Mouse (Mus musculus): ENCODE data around the gene Fopnl. TPM values are rescaled to one million over a fixed set of nuclear protein-coding genes. Genes with fewer than 3 reads are reported as not detected.

The Fopnl gene
- polyA plus RNA-seq, 1 experiment from 2014 or later: 202 TPM

GRCm38 (mm10) chr16:14352234-14352633, 35.0 kb upstream of the Fopnl start:
- H3K27ac ChIP-seq (replicated peaks): no peak overlapping the region
- WGBS: 80% methylated on average over 3 of the region's 3 CpGs
- no peaks in the 10 kb centered on the region for H3K4me1 ChIP-seq
- no peak overlapping the region for H3K4me3 ChIP-seq (replicated peaks)
- no peaks in the 10 kb centered on the region for H3K36me3 ChIP-seq
- ATAC-seq (ENCODE audit: low FRiP score): no peak
- no peaks in the 10 kb centered on the region for H3K27me3 ChIP-seq (replicated peaks)
- H3K9me3 ChIP-seq (replicated peaks): no peaks in the 10 kb centered on the region
- no peak overlapping the region for H3K9ac ChIP-seq (replicated peaks)
- no peak overlapping the region for H3K4me2 ChIP-seq

DNA sequence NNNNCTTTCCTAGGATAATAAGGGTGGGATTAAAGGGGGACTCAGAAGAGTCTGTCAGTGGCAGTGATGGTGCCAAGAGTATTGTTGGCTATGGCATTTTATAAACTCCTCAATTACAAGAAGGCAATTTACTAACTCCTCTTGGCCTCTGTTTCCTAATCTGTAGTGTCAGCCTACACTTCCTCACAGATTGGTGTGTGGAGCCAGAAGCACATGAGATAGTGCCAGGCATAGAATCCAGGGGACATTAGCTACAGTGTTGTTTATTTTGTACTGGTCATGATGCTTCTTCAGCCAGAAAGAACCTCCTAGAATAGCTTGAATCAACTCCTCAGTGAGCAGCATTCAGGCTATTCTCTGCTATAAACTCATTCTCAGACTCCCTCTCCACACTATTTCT, 34.4 kb upstream of the Fopnl start:
- H3K27me3 ChIP-seq (replicated peaks): no peaks in the 10 kb centered on the region
- no peaks in the 10 kb centered on the region for H3K9me3 ChIP-seq (replicated peaks)
- no peak overlapping the region for H3K4me3 ChIP-seq (replicated peaks)
- no peaks in the 10 kb centered on the region for H3K36me3 ChIP-seq
- H3K9ac ChIP-seq (replicated peaks): no peak overlapping the region
- no peak overlapping the region for H3K27ac ChIP-seq (replicated peaks)
- no peak overlapping the region for H3K4me2 ChIP-seq
- ATAC-seq (ENCODE audit: low FRiP score): no peak
- no peaks in the 10 kb centered on the region for H3K4me1 ChIP-seq

- H3K9ac ChIP-seq (replicated peaks): no peak overlapping the region
- 72% methylated on average over 3 of the region's 3 CpGs for WGBS
- no peak overlapping the region for H3K27ac ChIP-seq (replicated peaks)
- no peaks in the 10 kb centered on the region for H3K36me3 ChIP-seq
- H3K9me3 ChIP-seq (replicated peaks): no peaks in the 10 kb centered on the region
- no peaks in the 10 kb centered on the region for H3K27me3 ChIP-seq (replicated peaks)
- no peak overlapping the region for H3K4me3 ChIP-seq (replicated peaks)
- no peak overlapping the region for H3K4me2 ChIP-seq
- ATAC-seq (ENCODE audit: low FRiP score): no peak
- no peaks in the 10 kb centered on the region for H3K4me1 ChIP-seq
These were observed 27.8 kb upstream of the Fopnl start for GRCm38 (mm10) chr16:14344967-14345366.

GRCm38 (mm10) chr16:14328156-14328555, 11.0 kb upstream of the Fopnl start:
- Histone ChIP-seq H3K4me1 (no peaks in the 10 kb centered on the region), H3K9ac (replicated peaks) (no peak overlapping the region), H3K36me3 (no peaks in the 10 kb centered on the region), H3K4me3 (replicated peaks) (no peak overlapping the region), H3K9me3 (replicated peaks) (no peaks in the 10 kb centered on the region), H3K4me2 (no peak overlapping the region), H3K27ac (replicated peaks) (no peak overlapping the region), H3K27me3 (replicated peaks) (no peaks in the 10 kb centered on the region)
- ATAC-seq (ENCODE audit: low FRiP score): no peak
- WGBS: 83% methylated on average over 1 of the region's 1 CpGs

GRCm38 (mm10) chr16:14320494-14320893, 3.3 kb upstream of the Fopnl start:
- 65% methylated on average over 1 of the region's 1 CpGs for WGBS
- H3K9me3 ChIP-seq (replicated peaks): no peaks in the 10 kb centered on the region
- no peak overlapping the region for H3K9ac ChIP-seq (replicated peaks)
- no peak for ATAC-seq (ENCODE audit: low FRiP score)
- H3K27ac ChIP-seq (replicated peaks): no peak overlapping the region
- H3K4me2 ChIP-seq: no peak overlapping the region
- H3K4me1 ChIP-seq: peaks cover 16% of the 10 kb centered on the region
- H3K36me3 ChIP-seq: no peaks in the 10 kb centered on the region
- H3K27me3 ChIP-seq (replicated peaks): peaks cover 4% of the 10 kb centered on the region
- no peak overlapping the region for H3K4me3 ChIP-seq (replicated peaks)

DNA sequence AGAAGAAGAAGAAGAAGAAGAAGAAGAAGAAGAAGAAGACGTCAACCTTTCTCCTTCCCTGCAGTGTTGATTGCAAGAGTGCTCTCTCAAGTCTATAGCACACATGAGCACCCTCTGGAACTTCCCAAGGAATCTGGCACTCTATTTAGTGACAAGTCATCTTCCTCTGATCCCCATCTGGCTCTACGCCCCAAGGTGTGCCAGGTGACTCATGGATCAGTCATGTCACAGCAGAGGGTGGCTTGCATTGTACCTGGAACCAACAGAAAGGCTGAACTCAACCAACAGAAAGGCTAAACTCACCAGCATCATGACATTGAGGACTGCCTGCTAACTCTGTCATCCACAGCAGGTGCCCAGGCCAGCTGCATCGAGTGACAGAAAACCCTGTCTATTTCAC, 2.5 kb upstream of the Fopnl start:
- no peak for ATAC-seq (ENCODE audit: low FRiP score)
- 91% methylated on average over 3 of the region's 3 CpGs for WGBS
- no peak overlapping the region for H3K4me3 ChIP-seq (replicated peaks)
- peaks cover 4% of the 10 kb centered on the region for H3K27me3 ChIP-seq (replicated peaks)
- no peaks in the 10 kb centered on the region for H3K9me3 ChIP-seq (replicated peaks)
- H3K9ac ChIP-seq (replicated peaks): no peak overlapping the region
- H3K27ac ChIP-seq (replicated peaks): no peak overlapping the region
- peaks cover 19% of the 10 kb centered on the region for H3K4me1 ChIP-seq
- H3K36me3 ChIP-seq: no peaks in the 10 kb centered on the region
- no peak overlapping the region for H3K4me2 ChIP-seq

GRCm38 (mm10) chr16:14312914-14313313, 4.3 kb downstream of the Fopnl start:
- no peak overlapping the region for H3K4me3 ChIP-seq (replicated peaks)
- no peak overlapping the region for H3K27ac ChIP-seq (replicated peaks)
- no peak for ATAC-seq (ENCODE audit: low FRiP score)
- H3K4me1 ChIP-seq: peaks cover 22% of the 10 kb centered on the region
- 94% methylated on average over 7 of the region's 7 CpGs for WGBS
- no peaks in the 10 kb centered on the region for H3K27me3 ChIP-seq (replicated peaks)
- H3K36me3 ChIP-seq: peaks cover 44% of the 10 kb centered on the region
- no peaks in the 10 kb centered on the region for H3K9me3 ChIP-seq (replicated peaks)
- H3K4me2 ChIP-seq: no peak overlapping the region
- no peak overlapping the region for H3K9ac ChIP-seq (replicated peaks)

GRCm38 (mm10) chr16:14311371-14311770, 5.8 kb downstream of the Fopnl start:
- Histone ChIP-seq H3K4me3 (replicated peaks) (no peak overlapping the region), H3K36me3 (peaks cover 54% of the 10 kb centered on the region), H3K27me3 (replicated peaks) (no peaks in the 10 kb centered on the region), H3K4me2 (no peak overlapping the region), H3K9ac (replicated peaks) (no peak overlapping the region), H3K27ac (replicated peaks) (no peak overlapping the region), H3K4me1 (peaks cover 17% of the 10 kb centered on the region), H3K9me3 (replicated peaks) (no peaks in the 10 kb centered on the region)
- 56% methylated on average over 6 of the region's 6 CpGs for WGBS
- ATAC-seq (ENCODE audit: low FRiP score): no peak

- Histone ChIP-seq H3K4me1 (peaks cover 5% of the 10 kb centered on the region; the same call in 1 of the 2 replicates), H3K4me2 (no peak overlapping the region), H3K36me3 (peaks cover 59% of the 10 kb centered on the region), H3K27me3 (replicated peaks) (no peaks in the 10 kb centered on the region), H3K4me3 (replicated peaks) (no peak overlapping the region), H3K27ac (replicated peaks) (no peak overlapping the region), H3K9me3 (replicated peaks) (no peaks in the 10 kb centered on the region), H3K9ac (replicated peaks) (no peak overlapping the region)
- ATAC-seq (ENCODE audit: low FRiP score): no peak
- 89% methylated on average over 3 of the region's 3 CpGs for WGBS
These were observed 7.4 kb downstream of the Fopnl start for GRCm38 (mm10) chr16:14309833-14310232.

DNA sequence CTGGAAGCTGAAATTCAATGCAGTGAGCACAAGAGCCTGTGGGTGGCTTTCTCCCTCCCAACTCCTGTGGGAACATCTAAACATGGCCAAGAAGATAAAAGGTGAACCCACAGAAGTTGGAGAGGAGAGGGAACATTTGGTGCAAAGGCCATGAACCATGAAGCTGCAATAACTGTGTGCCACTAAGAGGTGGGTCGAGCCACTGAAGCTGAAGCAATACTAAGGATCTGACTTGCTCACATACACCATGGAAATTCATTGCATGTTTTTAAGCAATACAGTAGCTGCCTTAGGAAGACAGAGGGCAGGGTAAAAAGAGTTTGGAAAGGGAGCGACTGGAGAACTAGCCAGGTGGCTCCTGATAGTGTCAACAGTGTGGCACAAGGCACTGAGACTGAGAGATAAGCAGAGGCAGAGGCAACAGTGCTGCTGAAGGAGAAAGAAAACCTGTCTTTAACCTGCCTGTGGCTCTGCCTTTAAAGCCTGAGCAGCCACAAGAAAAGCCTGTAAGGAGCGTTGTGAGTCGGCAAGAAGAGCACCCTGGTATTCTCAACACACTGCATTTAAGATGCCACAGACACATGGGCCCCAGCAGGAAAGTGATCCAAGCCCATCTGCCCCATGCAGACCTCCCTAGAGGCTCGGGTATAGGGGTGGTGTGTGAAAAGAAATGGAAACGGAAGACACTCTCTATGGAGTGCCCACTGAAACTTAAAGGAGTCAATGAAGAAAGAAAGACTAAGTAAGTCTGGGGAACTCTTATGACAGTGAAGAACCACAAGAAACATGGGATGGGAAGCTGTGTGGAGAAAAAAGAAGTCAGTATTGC, 8.7 kb downstream of the Fopnl start:
- Histone ChIP-seq H3K27ac (replicated peaks) (no peak overlapping the region), H3K9me3 (replicated peaks) (no peaks in the 10 kb centered on the region), H3K27me3 (replicated peaks) (no peaks in the 10 kb centered on the region), H3K9ac (replicated peaks) (no peak overlapping the region), H3K36me3 (peaks cover 64% of the 10 kb centered on the region), H3K4me3 (replicated peaks) (no peak overlapping the region), H3K4me2 (no peak overlapping the region), H3K4me1 (no peaks in the 10 kb centered on the region)
- 93% methylated on average over 6 of the region's 6 CpGs for WGBS
- no peak for ATAC-seq (ENCODE audit: low FRiP score)

DNA sequence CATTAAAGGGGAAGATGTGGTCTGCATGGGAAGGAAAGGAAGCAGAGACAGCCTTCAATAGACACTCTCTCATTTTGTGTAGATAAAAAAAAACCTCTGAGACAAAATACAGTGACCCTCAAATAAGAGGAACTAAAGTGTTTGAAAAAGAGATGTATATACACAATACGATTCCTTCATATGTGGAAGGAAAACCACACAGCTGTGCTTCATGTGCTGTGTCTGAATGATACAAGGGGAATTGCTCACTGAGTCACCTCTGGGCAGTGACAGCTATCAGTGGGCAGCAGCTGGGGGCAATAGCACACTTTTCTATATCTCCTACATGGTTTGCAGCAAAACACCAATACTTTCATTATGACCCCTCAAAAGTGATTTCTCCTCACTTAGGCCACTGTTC, 9.8 kb downstream of the Fopnl start:
- Histone ChIP-seq H3K9me3 (replicated peaks) (no peaks in the 10 kb centered on the region), H3K27me3 (replicated peaks) (no peaks in the 10 kb centered on the region), H3K4me3 (replicated peaks) (no peak overlapping the region), H3K4me2 (no peak overlapping the region), H3K27ac (replicated peaks) (no peak overlapping the region), H3K9ac (replicated peaks) (no peak overlapping the region), H3K36me3 (peaks cover 61% of the 10 kb centered on the region), H3K4me1 (no peaks in the 10 kb centered on the region; the same call in 1 of the 2 replicates)
- no peak for ATAC-seq (ENCODE audit: low FRiP score)
- 94% methylated on average over 1 of the region's 1 CpGs for WGBS

- Histone ChIP-seq H3K27ac (replicated peaks) (no peak overlapping the region), H3K27me3 (replicated peaks) (no peaks in the 10 kb centered on the region), H3K9me3 (replicated peaks) (no peaks in the 10 kb centered on the region), H3K4me1 (no peaks in the 10 kb centered on the region; the same call in 1 of the 2 replicates), H3K4me2 (no peak overlapping the region), H3K9ac (replicated peaks) (no peak overlapping the region), H3K4me3 (replicated peaks) (no peak overlapping the region), H3K36me3 (peaks cover 59% of the 10 kb centered on the region)
- WGBS: 89% methylated on average over 1 of the region's 1 CpGs
- ATAC-seq (ENCODE audit: low FRiP score): no peak
These were observed 10.8 kb downstream of the Fopnl start for GRCm38 (mm10) chr16:14306451-14306850.

All from neural tube, embryonic 15.5 days (tissue).